Mouse (Mus musculus): ENCODE results near the gene Hormad1. TPM values are rescaled to one million over a fixed set of nuclear protein-coding genes. Genes with fewer than 3 reads are reported as not detected.
"Not testable (repeated sequence)": the region's sequence is repeated elsewhere in the genome, so short reads cannot be mapped to it uniquely, and the experiment has no call there.

Hormad1 gene
- total RNA-seq, 2 experiments from 2014 or later = not detected

DNA sequence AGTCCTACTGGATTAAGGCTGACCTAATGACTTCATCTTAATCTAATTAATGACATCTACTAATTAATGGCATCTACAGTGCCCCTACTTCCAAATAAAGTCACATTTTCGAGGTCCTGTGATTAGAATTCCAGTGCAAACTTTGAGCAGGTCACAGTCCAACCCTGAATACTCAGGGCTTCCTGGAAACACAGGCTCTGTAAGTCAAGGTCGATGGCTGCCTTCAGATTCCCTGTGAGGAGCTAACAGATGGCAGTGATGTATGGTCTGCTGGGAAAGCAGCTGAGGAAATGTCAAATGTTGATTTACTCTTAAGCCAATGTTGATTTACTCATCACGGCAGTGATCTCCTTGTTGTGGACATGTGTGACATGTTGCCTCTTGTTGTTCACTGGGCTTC is 5.5 kb upstream of the Hormad1 start:
- intact Hi-C loops (cut with DNase I) = no loop called here
- no peak for DNase-seq (ENCODE audit: low spot score)

DNA sequence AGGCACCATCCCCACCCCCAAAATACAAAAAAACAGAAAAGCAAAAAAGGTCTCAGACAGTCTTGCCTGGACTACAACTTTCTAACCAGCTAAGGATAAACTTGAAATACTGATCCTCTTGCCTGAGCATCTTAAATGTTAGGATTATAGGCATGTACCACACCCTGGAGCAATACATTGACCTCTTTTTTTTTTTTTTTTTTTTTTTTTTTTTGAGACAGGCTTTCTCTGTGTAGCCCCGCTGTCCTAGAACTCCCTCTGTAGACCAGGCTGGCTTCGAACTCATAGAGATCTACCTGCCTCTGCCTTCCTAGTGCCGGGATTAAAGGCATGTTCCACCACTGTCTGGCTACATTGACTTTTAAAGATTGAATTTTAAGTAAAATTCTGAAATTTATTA is 1.3 kb downstream of the Hormad1 start:
- intact Hi-C loops (cut with DNase I) = no loop called here
- DNase-seq (ENCODE audit: low spot score) = no peak

- DNase-seq (ENCODE audit: low spot score) = no peak
- intact Hi-C loops (cut with DNase I) = no loop called here
Measured at GRCm38 (mm10) chr3:95561826-95562225, 2.3 kb downstream of the Hormad1 start.

DNA sequence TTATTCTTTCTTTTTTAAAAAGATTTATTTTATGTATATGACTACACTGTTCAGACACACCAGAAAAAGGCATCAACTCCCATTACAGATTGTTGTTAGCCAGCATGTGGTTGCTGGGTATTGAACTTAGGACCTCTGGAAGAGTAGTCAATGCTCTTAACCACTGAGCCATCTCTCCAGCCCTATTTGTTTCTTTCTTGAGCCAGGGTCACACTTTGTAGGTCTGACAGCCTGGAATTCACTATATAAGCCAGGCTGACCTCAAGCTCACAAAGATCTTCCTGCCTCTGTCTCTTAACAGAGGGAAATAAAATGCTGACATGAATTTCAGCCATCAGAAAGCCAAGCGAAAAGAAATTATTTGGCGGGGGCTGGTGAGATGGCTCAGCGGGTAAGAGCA is 10.1 kb downstream of the Hormad1 start:
- no peak for DNase-seq (ENCODE audit: low spot score)
- intact Hi-C loops (cut with DNase I) = no loop called here

GRCm38 (mm10) chr3:95587754-95588603 is 28.5 kb downstream of the Hormad1 start:
- intact Hi-C loops (cut with DNase I) = loop anchor here (5.0 kb wide), 1 partner anchor 71 kb away; no protein-coding TSS in a partner anchor
- DNase-seq (ENCODE audit: low spot score) = no peak

DNA sequence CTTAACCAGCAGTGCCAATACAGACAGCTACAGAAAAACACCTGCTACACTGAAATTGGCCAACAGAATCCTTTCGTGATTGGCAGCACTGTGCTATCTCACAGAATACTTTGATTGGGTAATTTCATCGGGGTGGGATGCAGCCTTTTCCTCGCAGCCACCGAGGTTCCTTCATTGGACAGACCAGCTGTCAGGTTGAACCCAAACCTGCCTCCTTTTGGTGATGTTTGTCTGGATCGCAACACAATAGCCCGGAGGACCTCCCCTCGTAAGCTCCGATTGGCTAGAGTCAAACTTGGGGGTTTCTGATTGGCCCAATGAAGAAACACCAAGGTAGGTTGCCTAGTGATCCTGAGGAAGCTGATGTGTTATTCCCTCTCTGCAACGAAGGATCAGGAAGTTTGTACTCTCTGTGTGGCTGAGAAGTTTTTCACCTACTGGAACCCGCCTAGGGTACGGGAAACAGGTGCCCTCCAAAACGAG is 29.2 kb downstream of the Hormad1 start, which contains the start of gene Golph3l:
Gene Golph3l (plus strand): TSS at position 331 of the 483 bp plus-strand sequence.
- intact Hi-C loops (cut with DNase I) = loop anchor here (5.0 kb wide), 1 partner anchor 71 kb away; no protein-coding TSS in a partner anchor
- peak; percentile 95 for DNase-seq (ENCODE audit: low spot score)

- intact Hi-C loops (cut with DNase I) = no loop called here
- DNase-seq (ENCODE audit: low spot score) = no peak
Measured at GRCm38 (mm10) chr3:95598734-95599133, 39.3 kb downstream of the Hormad1 start.

- intact Hi-C loops (cut with DNase I) = no loop called here
- no peak for DNase-seq (ENCODE audit: low spot score)
Measured at GRCm38 (mm10) chr3:95601287-95601686, 41.8 kb downstream of the Hormad1 start.

DNA sequence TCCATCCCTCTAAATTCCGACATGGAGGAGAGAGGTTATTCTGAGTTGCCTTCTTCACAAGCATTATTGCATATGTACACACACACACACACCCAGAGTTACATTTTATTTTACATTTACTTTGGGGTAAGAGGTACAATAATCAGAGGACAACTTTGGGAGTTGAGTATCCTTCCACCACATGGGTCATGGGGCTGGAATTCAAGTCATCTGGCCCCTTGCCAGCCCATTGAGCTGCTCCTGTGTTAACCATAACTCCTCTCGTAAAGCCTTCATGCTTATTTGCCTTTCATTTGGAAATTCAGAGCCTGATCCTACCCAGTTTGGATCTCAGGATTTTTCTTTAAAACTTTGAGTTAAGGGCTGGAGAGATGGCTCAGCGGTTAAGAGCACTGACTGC is 46.6 kb downstream of the Hormad1 start:
- intact Hi-C loops (cut with DNase I) = no loop called here
- DNase-seq (ENCODE audit: low spot score) = no peak

DNA sequence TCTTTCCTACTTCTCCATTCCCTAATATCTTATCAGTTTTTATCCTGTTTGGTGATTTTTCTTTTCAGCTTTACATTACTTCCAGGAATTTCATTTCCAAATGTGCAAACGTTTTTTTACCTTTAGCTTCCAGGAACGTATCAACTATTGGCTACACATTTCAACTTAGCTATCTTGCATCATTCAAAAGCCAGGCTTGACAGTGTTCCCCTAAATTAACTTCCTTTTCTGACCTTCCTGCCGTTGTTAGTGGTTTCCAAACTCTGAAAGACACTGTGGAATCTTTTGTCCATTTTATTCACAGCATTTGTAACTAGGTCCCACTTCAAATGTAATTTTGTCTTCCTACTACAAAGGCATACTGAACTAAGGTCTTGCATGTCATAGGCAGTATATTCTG is 49.7 kb downstream of the Hormad1 start:
- DNase-seq (ENCODE audit: low spot score) = no peak
- intact Hi-C loops (cut with DNase I) = no loop called here

- intact Hi-C loops (cut with DNase I) = no loop called here
- no peak for DNase-seq (ENCODE audit: low spot score)
Measured at GRCm38 (mm10) chr3:95613996-95614395, 54.5 kb downstream of the Hormad1 start.

DNA sequence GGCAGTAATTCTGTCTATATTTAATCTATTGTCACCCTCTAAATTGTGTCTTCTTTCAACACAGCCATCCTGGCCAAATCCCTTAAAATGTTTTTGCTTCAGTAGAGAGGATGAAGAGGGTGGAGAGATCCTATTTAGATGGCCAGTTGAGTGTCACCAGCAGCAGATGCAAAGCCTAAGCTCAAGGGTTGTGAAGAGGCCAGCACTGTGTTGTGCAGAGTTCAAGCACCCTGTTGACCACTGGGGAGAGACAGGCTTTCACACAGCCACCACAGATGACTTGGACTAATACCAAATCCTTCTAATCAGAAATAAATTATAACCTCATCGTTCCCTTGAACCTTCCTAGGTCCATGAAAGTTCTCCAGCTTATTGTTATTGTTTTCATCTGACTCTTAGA is 59.0 kb downstream of the Hormad1 start:
- DNase-seq (ENCODE audit: low spot score) = no peak
- intact Hi-C loops (cut with DNase I) = loop anchor here (5.0 kb wide), 1 partner anchor 139 kb away; no protein-coding TSS in a partner anchor

- no peak for DNase-seq (ENCODE audit: low spot score)
- intact Hi-C loops (cut with DNase I) = no loop called here
Measured at GRCm38 (mm10) chr3:95621241-95621640, 61.8 kb downstream of the Hormad1 start.

- DNase-seq (ENCODE audit: low spot score); intact Hi-C loops (cut with DNase I): not testable (repeated sequence)
Measured at GRCm38 (mm10) chr3:95622421-95622820, 62.9 kb downstream of the Hormad1 start.

GRCm38 (mm10) chr3:95623551-95623950 is 64.1 kb downstream of the Hormad1 start:
- no peak for DNase-seq (ENCODE audit: low spot score)

GRCm38 (mm10) chr3:95623991-95624515 is 64.6 kb downstream of the Hormad1 start:
- DNase-seq (ENCODE audit: low spot score); intact Hi-C loops (cut with DNase I): not testable (repeated sequence)

More at GRCm38 (mm10) chr3:95623551-95623950, 64.1 kb downstream of the Hormad1 start:
- intact Hi-C loops (cut with DNase I) = no loop called here

GRCm38 (mm10) chr3:95624628-95625503 is 65.4 kb downstream of the Hormad1 start, which contains the start of gene Ensa:
Gene Ensa (plus strand): TSS chr3:95624993.
- DNase-seq (ENCODE audit: low spot score) = peak; percentile 98
- intact Hi-C loops (cut with DNase I) = no loop called here

DNA sequence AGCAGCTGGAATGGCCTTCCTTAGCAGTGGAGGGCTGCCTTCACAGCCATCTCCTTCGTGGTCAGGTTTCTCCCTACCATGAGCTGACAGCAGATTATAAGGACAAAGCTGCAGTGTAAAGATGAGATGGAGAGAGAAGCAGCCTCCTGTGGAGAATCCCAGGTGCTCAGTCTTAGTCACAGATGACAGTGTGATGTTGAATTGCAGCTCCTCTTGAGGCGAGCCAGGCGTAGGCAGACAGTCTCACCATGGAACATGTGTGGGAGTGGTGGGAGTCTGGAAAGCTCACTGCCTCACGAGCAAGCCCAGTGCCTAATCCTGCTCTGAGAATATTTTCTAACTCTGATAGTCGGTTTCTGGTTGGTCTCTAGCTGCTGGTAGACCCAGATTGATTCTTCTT is 68.3 kb downstream of the Hormad1 start:
- intact Hi-C loops (cut with DNase I) = no loop called here
- DNase-seq (ENCODE audit: low spot score) = no peak

DNA sequence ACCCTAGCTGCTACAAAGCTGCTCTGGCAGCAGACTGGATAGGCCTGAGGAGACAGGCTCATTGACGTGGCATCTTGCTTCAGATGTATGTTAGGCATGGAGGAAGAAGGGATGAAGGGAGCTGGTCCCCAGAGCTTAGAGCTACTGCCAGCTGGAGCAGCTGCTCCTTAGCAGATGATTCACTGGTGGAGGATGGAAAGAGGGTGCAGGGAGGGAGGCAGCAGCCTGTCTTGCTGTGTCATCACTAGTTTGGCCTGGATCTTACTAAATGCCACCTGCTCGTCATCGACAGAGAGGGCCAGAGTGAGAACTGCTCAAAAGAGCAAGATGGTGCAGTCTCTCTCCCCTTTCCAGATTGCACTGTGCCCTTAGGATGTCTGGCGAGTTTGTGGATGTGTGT is 70.3 kb downstream of the Hormad1 start:
- DNase-seq (ENCODE audit: low spot score) = no peak
- intact Hi-C loops (cut with DNase I) = loop anchor here (5.0 kb wide), 2 partner anchors 112 to 128 kb away; no protein-coding TSS in a partner anchor

DNA sequence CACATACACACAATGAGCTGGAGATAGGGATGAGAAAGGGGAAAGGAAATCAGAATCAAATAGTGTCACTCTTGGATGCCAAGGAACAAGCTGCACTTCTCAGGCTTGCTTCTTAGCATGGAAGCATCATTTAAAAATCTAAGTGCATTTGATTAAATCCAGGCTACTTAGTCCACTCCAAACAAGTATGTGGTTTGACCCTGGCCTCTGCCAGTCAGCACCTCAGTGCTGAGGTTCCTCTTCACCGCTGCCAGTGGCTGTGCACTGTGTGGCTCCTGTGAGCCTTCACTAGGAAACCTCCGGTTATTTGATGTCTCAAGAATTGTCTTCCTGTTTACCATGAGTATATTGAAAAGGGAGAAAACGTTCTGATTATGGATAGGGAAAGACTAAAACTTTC is 71.4 kb downstream of the Hormad1 start:
- intact Hi-C loops (cut with DNase I) = loop anchor here (5.0 kb wide), 2 partner anchors 114 to 126 kb away; no protein-coding TSS in a partner anchor
- DNase-seq (ENCODE audit: low spot score) = no peak

Measured in heart, postnatal 25 days (tissue).